Mouse (Mus musculus) monocyte, adult 2 months (primary cell): ENCODE data around the gene Wfdc8.

Source experiments
- DNase-seq, 2 experiments: peaks; one replicate each; pipeline ENCODE4 v3.0.0; 2022; ENCODE audit warnings: low spot score in 2 of 2, low read depth in 1 of 2

The Wfdc8 gene

DNA sequence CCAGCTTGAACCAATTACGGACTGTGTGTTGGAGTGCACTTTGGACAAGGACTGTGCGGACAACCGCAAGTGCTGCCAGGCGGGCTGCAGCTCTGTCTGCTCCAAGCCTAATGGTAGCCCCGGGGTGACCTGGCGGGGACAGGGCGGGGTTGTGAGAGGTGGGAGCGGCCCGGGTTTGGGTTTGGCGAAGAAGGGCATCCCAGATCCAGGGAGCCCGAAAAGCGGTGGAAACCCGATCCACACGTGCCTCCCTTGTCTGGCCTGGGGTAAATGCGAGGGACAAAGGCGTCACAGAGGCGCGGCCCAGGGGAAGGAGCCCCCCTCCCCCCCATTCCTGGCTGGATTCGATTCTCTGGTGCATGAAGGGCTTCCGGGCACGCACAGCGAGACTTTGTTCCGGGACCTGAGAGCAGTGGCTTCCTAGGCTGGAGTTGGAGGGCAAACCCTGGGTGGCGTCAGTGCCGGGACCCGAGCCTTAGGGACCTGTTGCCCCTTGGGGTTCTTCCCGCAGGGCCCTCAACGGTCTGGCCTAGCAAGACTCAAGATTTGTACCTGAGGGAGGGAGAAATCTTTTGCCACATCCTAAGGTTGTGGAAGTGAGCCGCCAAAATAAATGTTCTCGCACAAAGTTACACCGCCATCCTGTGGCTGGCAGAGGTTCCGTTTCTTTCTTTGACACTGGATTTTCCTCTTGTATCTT lies 49.9 kb downstream of the Wfdc8 start:
- no peak for DNase-seq

GRCm38 (mm10) chr2:164562391-164563188 lies 50.8 kb downstream of the Wfdc8 start, which contains the start of gene Wfdc2:
TSS of gene Wfdc2 (plus strand) at chr2:164562413.
- DNase-seq = no peak

GRCm38 (mm10) chr2:164560106-164560505 lies 53.3 kb downstream of the Wfdc8 start:
- no peak for DNase-seq

- DNase-seq = no peak
These were observed 54.3 kb downstream of the Wfdc8 start for GRCm38 (mm10) chr2:164558991-164559645.

DNA sequence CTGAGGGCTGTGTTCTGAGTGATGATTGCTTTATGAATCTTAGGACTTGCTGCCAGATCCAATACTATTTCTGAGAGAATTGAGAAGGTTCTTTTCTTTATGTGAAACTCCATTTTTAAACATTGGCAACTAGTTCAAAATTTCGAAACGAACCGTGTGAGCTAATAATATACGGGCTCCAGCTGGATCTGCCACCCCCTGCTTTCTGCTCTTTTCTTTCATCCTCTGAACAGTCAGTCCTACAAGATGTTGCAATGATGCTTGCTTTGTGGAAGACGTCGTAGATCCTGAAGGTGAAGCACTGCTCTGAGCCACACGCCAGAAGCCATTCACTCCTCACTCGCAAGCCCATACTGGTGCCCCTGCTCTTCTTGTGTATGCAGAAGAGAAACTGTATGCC lies 55.0 kb downstream of the Wfdc8 start:
- DNase-seq = no peak

DNA sequence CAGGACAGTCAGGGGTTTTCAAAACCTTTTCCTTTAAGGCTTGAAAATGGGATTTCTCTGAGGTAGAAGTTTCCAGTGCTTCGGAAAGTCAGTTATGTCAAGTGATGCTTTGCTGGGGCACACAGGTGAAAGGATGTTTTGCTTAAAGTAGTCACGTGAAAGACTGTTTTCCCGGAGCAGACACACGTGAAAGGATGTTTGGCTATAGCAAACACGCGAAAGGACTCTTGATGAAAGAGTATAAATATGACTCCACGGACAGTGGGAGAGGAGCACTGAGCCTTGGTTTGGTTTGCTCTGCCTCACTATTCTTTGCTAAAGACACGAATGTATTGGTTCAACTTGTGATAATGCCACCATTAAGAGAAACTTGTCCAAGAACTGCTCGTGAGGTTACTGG lies 61.9 kb downstream of the Wfdc8 start:
- no peak for DNase-seq

DNA sequence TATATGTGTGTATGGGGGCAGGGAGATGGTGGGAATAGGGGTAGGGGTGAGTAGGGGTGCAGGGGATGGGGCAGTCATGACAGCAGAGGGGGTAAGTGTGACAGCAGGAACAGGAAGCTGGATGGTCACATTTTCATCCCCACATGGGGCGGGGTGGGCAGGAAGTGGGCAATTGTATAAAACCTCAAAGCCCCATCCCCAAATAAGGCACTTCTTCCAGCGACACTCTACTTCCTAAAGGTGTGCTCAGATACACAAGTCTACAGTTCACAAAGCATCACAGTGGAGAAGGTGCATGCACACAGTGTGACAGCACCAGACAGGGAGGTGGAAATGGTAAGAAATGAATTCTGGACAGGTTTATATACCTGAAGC lies 62.5 kb downstream of the Wfdc8 start:
- no peak for DNase-seq

DNA sequence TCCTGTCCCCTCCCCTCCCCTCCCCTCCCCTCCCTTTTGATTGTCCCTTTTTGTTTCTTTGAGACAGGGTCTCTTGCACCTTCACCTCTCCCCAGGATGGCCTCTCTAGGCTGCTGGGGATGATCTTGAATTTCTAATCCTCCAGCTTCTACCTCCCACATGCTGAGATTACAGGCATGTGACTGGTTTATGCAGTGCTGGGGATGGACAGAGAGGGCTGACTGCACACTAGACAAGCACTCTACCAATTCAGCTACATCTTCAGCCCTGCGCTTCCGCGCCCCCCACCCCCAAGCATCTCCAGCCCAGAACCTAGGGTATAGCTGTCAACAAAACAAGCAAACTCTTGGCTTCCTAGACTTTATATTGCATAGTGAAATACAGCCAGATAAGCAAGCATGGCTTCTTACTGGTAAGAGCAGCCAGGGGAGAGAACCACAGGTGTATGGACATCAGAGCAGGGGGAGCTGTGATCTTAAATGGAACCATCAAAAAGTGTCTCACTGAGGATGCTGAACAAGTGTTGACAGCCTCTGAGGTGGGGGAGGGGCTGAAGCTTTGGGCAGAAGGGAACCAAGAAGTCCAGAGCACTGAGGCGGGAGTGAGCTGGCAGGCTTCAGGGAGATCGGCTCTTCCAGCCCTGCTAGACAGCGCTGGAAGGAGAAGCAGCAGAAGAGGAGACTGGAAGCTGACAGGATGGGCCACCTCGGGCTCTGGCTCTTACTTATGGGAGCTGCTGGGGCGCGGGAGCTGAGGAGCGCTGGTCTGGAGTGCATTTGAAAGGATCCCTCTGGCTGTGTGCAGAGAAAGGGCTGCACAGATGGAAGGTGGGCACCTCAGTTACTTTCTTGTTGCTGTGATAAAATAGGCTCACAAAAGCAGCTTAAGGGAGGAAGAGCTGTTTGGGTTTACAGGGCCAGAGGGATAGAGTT lies 63.2 kb downstream of the Wfdc8 start:
- no peak for DNase-seq

DNA sequence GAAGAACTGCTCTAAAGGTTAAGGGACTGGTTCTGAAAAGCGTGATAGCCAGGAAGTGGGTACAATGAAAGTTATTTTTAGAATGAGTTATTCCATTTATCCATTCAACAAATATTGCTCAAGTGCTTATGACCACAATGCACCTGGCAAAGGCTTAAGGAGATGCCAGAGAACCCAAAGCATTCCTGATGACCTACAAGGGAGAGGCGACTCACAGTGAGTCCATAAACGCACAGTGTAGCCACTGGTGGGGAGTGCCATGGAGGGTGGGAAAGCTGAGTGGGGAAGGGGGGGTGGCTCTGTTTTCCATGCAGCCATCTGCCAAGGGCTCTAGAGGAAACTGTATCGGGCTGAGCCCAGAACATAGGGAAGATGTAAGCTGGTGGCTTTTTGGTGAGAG lies 64.1 kb downstream of the Wfdc8 start:
- DNase-seq = no peak
